Mouse (Mus musculus) heart, adult 2 months (tissue): ENCODE data around the gene Olfr1448. TPM values are rescaled to one million over a fixed set of nuclear protein-coding genes. Genes with fewer than 3 reads are reported as not detected.
"Not testable (repeated sequence)": the region's sequence is repeated elsewhere in the genome, so short reads cannot be mapped to it uniquely, and the experiment has no call there.

Experiments
- DNase-seq, 2 experiments: peaks; one replicate each; pipeline ENCODE4 v3.0.0; 2021
- H3K27ac ChIP-seq: fragments of 200-600 bp; 2 replicates; pipeline ENCODE4 v1.8.1; 2022
- H3K27me3 ChIP-seq: fragments of 200-500 bp; 2 replicates; pipeline ENCODE4 v1.6.1; 2012; ENCODE audit warnings: mild to moderate bottlenecking, low read length, inconsistent platforms, mixed read lengths; ENCODE audit not compliant: control insufficient read depth, insufficient read depth
- H3K36me3 ChIP-seq: fragments of 200-500 bp; 2 replicates; pipeline ENCODE4 v1.6.1; 2012; ENCODE audit warnings: low read length, inconsistent platforms; ENCODE audit not compliant: control insufficient read depth, insufficient read depth
- H3K4me1 ChIP-seq: fragments of 200-500 bp; 2 replicates; pipeline ENCODE4 v1.6.1; 2011; ENCODE audit warnings: low read length; ENCODE audit not compliant: control insufficient read depth, insufficient read depth
- H3K4me3 ChIP-seq: fragments of 200-600 bp; 2 replicates; pipeline ENCODE4 v1.8.1; 2022
- H3K79me2 ChIP-seq: fragments of 200-500 bp; replicated peaks from 2 replicates; pipeline ENCODE4 v1.6.1; 2012; ENCODE audit warnings: mild to moderate bottlenecking, inconsistent platforms, low read length, moderate library complexity, mixed read lengths; ENCODE audit not compliant: control insufficient read depth, insufficient read depth
- H3K9ac ChIP-seq: fragments of 200-500 bp; 2 replicates; pipeline ENCODE4 v1.6.1; 2012; ENCODE audit warnings: low read depth, mild to moderate bottlenecking, control low read depth, inconsistent platforms, low read length, mixed read lengths
- CTCF ChIP-seq: fragments of 200-600 bp; IDR thresholded peaks from 2 replicates; pipeline ENCODE4 v1.8.1; 2022; ENCODE audit warnings: antibody characterized with exemption, mild to moderate bottlenecking, moderate library complexity
- EP300 ChIP-seq: fragments of 200-500 bp; IDR thresholded peaks from 2 replicates; pipeline ENCODE4 v1.6.1; 2011; ENCODE audit warnings: low read depth, low read length, control low read depth; ENCODE audit not compliant: insufficient read depth
- POLR2A ChIP-seq: fragments of 200-500 bp; IDR thresholded peaks from 2 replicates; pipeline ENCODE4 v1.6.1; 2011; ENCODE audit warnings: mild to moderate bottlenecking, low read depth, low read length, control low read depth; ENCODE audit not compliant: insufficient read depth
- WGBS: fragments of 180-500 bp; shearing (Covaris S2); methylation state at CpG from one replicate; pipeline ENCODE4 v1.1.7; 2018; 5-methylcytosine and 5-hydroxymethylcytosine counted together
- intact Hi-C: fragments of 180-260 bp; cut with DNase I; formaldehyde crosslinking; loops from one replicate; pipeline ENCODE4 v1.15.1; 2025
- long read RNA-seq: library from polyadenylated mRNA; stranded (forward); transcript quantifications from one replicate; pipeline ENCODE4 v2.0.0, GENCODE M21; 2021
- polyA plus RNA-seq: library from polyadenylated mRNA; depleted of rRNA; stranded (reverse); fragments of >200 nt; gene quantifications from 2 replicates; pipeline ENCODE4 v1.2.3, GENCODE M21; 2012; rRNA removed
- total RNA-seq, 2 experiments: library from RNA; stranded (reverse); gene quantifications; 2 replicates each; pipeline ENCODE4 v1.2.3; 2021

The Olfr1448 gene
- total RNA-seq (not detected), polyA plus RNA-seq (not detected in 2 replicates)
- long read RNA-seq: 0 reads

- TF ChIP-seq POLR2A (no peak), EP300 (no peak), CTCF (no peak)
- 56% methylated on average over 1 of the region's 1 CpGs for WGBS
- Histone ChIP-seq H3K36me3 (no peaks in the 10 kb centered on the region), H3K79me2 (no peaks in the 10 kb centered on the region), H3K27ac (no peak within 1 kb of the TSS), H3K4me1 (no peaks in the 10 kb centered on the region), H3K4me3 (no peak within 1 kb of the TSS), H3K9ac (no peak within 1 kb of the TSS), H3K27me3 (no peaks in the 10 kb centered on the region)
- no peak for DNase-seq
- intact Hi-C loops: no loop called here
Observed at GRCm38 (mm10) chr19:12924319-12924718, at the start of gene Olfr1448. TSS of gene Olfr1448 (minus strand) at chr19:12924419.

- H3K4me1 ChIP-seq, H3K9ac ChIP-seq, H3K4me3 ChIP-seq, DNase-seq, H3K27ac ChIP-seq, H3K36me3 ChIP-seq, H3K79me2 ChIP-seq, intact Hi-C loops, H3K27me3 ChIP-seq: not testable (repeated sequence)
- 75% methylated on average over 5 of the region's 5 CpGs for WGBS
Observed at GRCm38 (mm10) chr19:12970082-12970481, 45.9 kb upstream of the Olfr1448 start.

- DNase-seq: no peak
- Histone ChIP-seq H3K4me3 (no peak within 1 kb of the TSS), H3K9ac (no peak within 1 kb of the TSS), H3K4me1 (no peaks in the 10 kb centered on the region), H3K27me3 (no peaks in the 10 kb centered on the region), H3K79me2 (no peaks in the 10 kb centered on the region), H3K36me3 (no peaks in the 10 kb centered on the region), H3K27ac (no peak within 1 kb of the TSS)
- intact Hi-C loops: no loop called here
- no peak for TF ChIP-seq CTCF
- no peak for TF ChIP-seq POLR2A
- TF ChIP-seq EP300: no peak
- 68% methylated on average over 1 of the region's 1 CpGs for WGBS
Observed at GRCm38 (mm10) chr19:12949958-12950357, 25.7 kb upstream of the Olfr1448 start, which contains the start of gene Olfr1450. TSS of gene Olfr1450 (plus strand) at chr19:12950258.

- no peaks in the 10 kb centered on the region for H3K4me1 ChIP-seq
- H3K36me3 ChIP-seq: no peaks in the 10 kb centered on the region
- H3K4me3 ChIP-seq: no peak within 1 kb of the TSS
- intact Hi-C loops: no loop called here
- H3K9ac ChIP-seq: no peak within 1 kb of the TSS
- H3K27ac ChIP-seq: no peak within 1 kb of the TSS
- no peaks in the 10 kb centered on the region for H3K27me3 ChIP-seq
- DNase-seq: no peak
- TF ChIP-seq EP300: no peak
- H3K79me2 ChIP-seq: no peaks in the 10 kb centered on the region
Observed at GRCm38 (mm10) chr19:12930540-12930939, 6.3 kb upstream of the Olfr1448 start, which contains the start of gene Olfr1449. TSS of gene Olfr1449 (plus strand) at chr19:12930840.

- H3K9ac ChIP-seq: no peak within 1 kb of the TSS
- DNase-seq: no peak
- no peak for TF ChIP-seq POLR2A
- TF ChIP-seq CTCF: no peak
- no peak for TF ChIP-seq EP300
- no peak within 1 kb of the TSS for H3K4me3 ChIP-seq
- intact Hi-C loops: no loop called here
- no peaks in the 10 kb centered on the region for H3K79me2 ChIP-seq
- 87% methylated on average over 1 of the region's 1 CpGs for WGBS
- no peaks in the 10 kb centered on the region for H3K27me3 ChIP-seq
- H3K4me1 ChIP-seq: no peaks in the 10 kb centered on the region
- no peaks in the 10 kb centered on the region for H3K36me3 ChIP-seq
- no peak within 1 kb of the TSS for H3K27ac ChIP-seq
Observed at GRCm38 (mm10) chr19:12903643-12904042, 20.6 kb downstream of the Olfr1448 start, which contains the start of gene Olfr1447. TSS of gene Olfr1447 (minus strand) at chr19:12903743.

- Histone ChIP-seq H3K4me1 (no peaks in the 10 kb centered on the region), H3K79me2 (no peaks in the 10 kb centered on the region), H3K4me3 (no peak within 1 kb of the TSS), H3K9ac (no peak within 1 kb of the TSS), H3K27ac (no peak within 1 kb of the TSS), H3K36me3 (no peaks in the 10 kb centered on the region), H3K27me3 (no peaks in the 10 kb centered on the region)
- 61% methylated on average over 1 of the region's 1 CpGs for WGBS
- DNase-seq: no peak
- TF ChIP-seq CTCF: no peak
- no peak for TF ChIP-seq EP300
- TF ChIP-seq POLR2A: no peak
- intact Hi-C loops: no loop called here
Observed at GRCm38 (mm10) chr19:12893424-12893823, 30.8 kb downstream of the Olfr1448 start, which contains the start of gene Olfr1446. TSS of gene Olfr1446 (minus strand) at chr19:12893524.

- Histone ChIP-seq H3K9ac (no peak within 1 kb of the TSS), H3K79me2 (no peaks in the 10 kb centered on the region), H3K36me3 (no peaks in the 10 kb centered on the region), H3K27me3 (no peaks in the 10 kb centered on the region), H3K4me3 (no peak within 1 kb of the TSS), H3K4me1 (no peaks in the 10 kb centered on the region), H3K27ac (no peak within 1 kb of the TSS)
- intact Hi-C loops: no loop called here
- WGBS: 68% methylated on average over 2 of the region's 2 CpGs
- no peak for DNase-seq
- no peak for TF ChIP-seq EP300
- no peak for TF ChIP-seq POLR2A
- no peak for TF ChIP-seq CTCF
Observed at GRCm38 (mm10) chr19:12883555-12883954, 40.7 kb downstream of the Olfr1448 start, which contains the start of gene Olfr1445. TSS of gene Olfr1445 (plus strand) at chr19:12883855.

Other genes with a start within 250 kb of the Olfr1448 start
- not detected for gene Olfr1443, start 246.3 kb downstream of the Olfr1448 start, total RNA-seq
- not detected in 2 replicates for gene Olfr1443, start 246.3 kb downstream of the Olfr1448 start, polyA plus RNA-seq
- gene Keg1, start 228.6 kb downstream of the Olfr1448 start, total RNA-seq: not detected
- 0.10 TPM in 1 of 2 replicates, not detected in the other for gene Keg1, start 228.6 kb downstream of the Olfr1448 start, polyA plus RNA-seq
- 1 to 10 TPM in 1 of 2 experiments, under 1 TPM in 1; 0.84 to 1.5 TPM for gene Cntf, start 158.8 kb downstream of the Olfr1448 start, total RNA-seq
- gene Cntf, start 158.8 kb downstream of the Olfr1448 start, polyA plus RNA-seq: 3.1 and 5.8 TPM in 2 replicates
- 10 to 100 TPM; 71.9 to 84.5 TPM for gene Zfp91, start 128.3 kb downstream of the Olfr1448 start, total RNA-seq
- 17.4 and 36.6 TPM in 2 replicates for gene Zfp91, start 128.3 kb downstream of the Olfr1448 start, polyA plus RNA-seq
- gene Lpxn, start 128.2 kb downstream of the Olfr1448 start, total RNA-seq: under 1 TPM; 0.91 to 0.97 TPM
- gene Lpxn, start 128.2 kb downstream of the Olfr1448 start, polyA plus RNA-seq: 1.1 and 1.3 TPM in 2 replicates
- gene Gm5244, start 77.7 kb downstream of the Olfr1448 start, total RNA-seq: not detected
- 0.35 TPM in 1 of 2 replicates, not detected in the other for gene Gm5244, start 77.7 kb downstream of the Olfr1448 start, polyA plus RNA-seq
- gene Olfr1444, start 67.1 kb downstream of the Olfr1448 start, total RNA-seq: not detected
- not detected in 2 replicates for gene Olfr1444, start 67.1 kb downstream of the Olfr1448 start, polyA plus RNA-seq
- gene Olfr1445, start 40.6 kb downstream of the Olfr1448 start, total RNA-seq: not detected
- gene Olfr1445, start 40.6 kb downstream of the Olfr1448 start, polyA plus RNA-seq: not detected in 2 replicates
- gene Olfr1446, start 30.9 kb downstream of the Olfr1448 start, total RNA-seq: not detected
- gene Olfr1446, start 30.9 kb downstream of the Olfr1448 start, polyA plus RNA-seq: not detected in 2 replicates
- not detected for gene Olfr1447, start 20.7 kb downstream of the Olfr1448 start, total RNA-seq
- gene Olfr1447, start 20.7 kb downstream of the Olfr1448 start, polyA plus RNA-seq: not detected in 2 replicates
- not detected for gene Olfr1449, start 6.4 kb upstream of the Olfr1448 start, total RNA-seq
- gene Olfr1449, start 6.4 kb upstream of the Olfr1448 start, polyA plus RNA-seq: not detected in 2 replicates
- not detected for gene Olfr1450, start 25.8 kb upstream of the Olfr1448 start, total RNA-seq
- gene Olfr1450, start 25.8 kb upstream of the Olfr1448 start, polyA plus RNA-seq: not detected in 2 replicates
- not detected for gene Olfr1451, start 70.6 kb upstream of the Olfr1448 start, total RNA-seq
- not detected in 2 replicates for gene Olfr1451, start 70.6 kb upstream of the Olfr1448 start, polyA plus RNA-seq
- not detected for gene Olfr1453, start 103.9 kb upstream of the Olfr1448 start, total RNA-seq
- not detected in 2 replicates for gene Olfr1453, start 103.9 kb upstream of the Olfr1448 start, polyA plus RNA-seq
- not detected for gene Olfr1454, start 136.2 kb upstream of the Olfr1448 start, total RNA-seq
- gene Olfr1454, start 136.2 kb upstream of the Olfr1448 start, polyA plus RNA-seq: not detected in 2 replicates
- not detected for gene Olfr1457, start 173.5 kb upstream of the Olfr1448 start, total RNA-seq
- not detected in 2 replicates for gene Olfr1457, start 173.5 kb upstream of the Olfr1448 start, polyA plus RNA-seq
- gene Olfr1458, start 182.4 kb upstream of the Olfr1448 start, total RNA-seq: not detected
- gene Olfr1458, start 182.4 kb upstream of the Olfr1448 start, polyA plus RNA-seq: not detected in 2 replicates
- not detected for gene Olfr1459, start 225.1 kb upstream of the Olfr1448 start, total RNA-seq
- not detected in 2 replicates for gene Olfr1459, start 225.1 kb upstream of the Olfr1448 start, polyA plus RNA-seq
- not detected for gene Olfr1461, start 238.6 kb upstream of the Olfr1448 start, total RNA-seq
- gene Olfr1461, start 238.6 kb upstream of the Olfr1448 start, polyA plus RNA-seq: not detected in 2 replicates